ENCODE assay signal across 19 mouse cellular contexts in the genomic region with DNA sequence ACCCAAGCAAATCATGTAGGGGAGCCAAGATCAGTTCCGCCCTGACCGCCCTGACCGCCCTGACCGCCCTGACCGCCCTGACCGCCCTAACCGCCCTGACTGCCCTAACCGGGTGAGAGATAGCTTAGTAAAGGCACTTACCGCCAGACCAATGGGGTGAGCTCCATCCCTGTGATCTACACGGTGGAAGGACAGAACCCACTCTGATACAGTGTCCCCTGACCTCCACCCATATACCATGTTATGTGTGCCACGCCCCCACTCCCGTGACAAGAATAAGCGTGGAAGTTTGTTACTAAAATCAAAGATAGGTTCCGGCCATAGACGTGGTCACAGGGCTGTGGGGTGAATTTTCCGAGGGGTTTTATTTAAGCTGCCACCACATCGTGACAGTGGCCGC.
DNase-seq lines count a peak whose midpoint lies in the region; ATAC-seq lines count a peak whose summit lies in the region.
"Had no signal": no experiment of that assay in that cellular context is flagged by ENCODE, and none has a peak within 500 bp of the region (broad histone marks: within the 10 kb centered on the region; RNA-seq: fewer than 3 reads in every experiment).

No protein-coding gene starts in this region.

- peak; percentile 5 to 16 for DNase-seq in urinary bladder, adult 18-20 months (ENCODE audit: low spot score in 2 of 2)
- DNase-seq in urinary bladder, postnatal 4 days (ENCODE audit: low spot score in 2 of 2) = no peak
- DNase-seq in embryonic facial prominence, embryonic 10.5 days (ENCODE audit: low spot score) = peak; percentile 21
- DNase-seq in adrenal gland, postnatal 10 days = no peak
- DNase-seq in adrenal gland, postnatal 36 days = no peak
- DNase-seq: adrenal gland, postnatal 14 days; cerebellum, adult 18-20 months; cerebellum, adult 9-11 months; cerebellum, postnatal 36 days; forebrain, postnatal 0 days; gastrocnemius, postnatal 25 days had no signal

- 49% methylated on average over 18 of the region's 18 CpGs for WGBS in heart, embryonic 12.5 days
- WGBS in heart, embryonic 11.5 days (ENCODE audit: insufficient replicate concordance) = 43% methylated on average over 18 of the region's 18 CpGs
- 48% methylated on average over 18 of the region's 18 CpGs for WGBS in embryonic facial prominence, embryonic 10.5 days

- no peak overlapping the region for H3K9ac ChIP-seq in heart, embryonic 12.5 days
- no peak overlapping the region for H3K9ac ChIP-seq in heart, embryonic 11.5 days (ENCODE audit: low read depth, low read length)
- H3K9ac ChIP-seq: embryonic facial prominence, embryonic 12.5 days; forebrain, embryonic 12.5 days; forebrain, postnatal 0 days; heart, embryonic 15.5 days; hindbrain, embryonic 14.5 days; intestine, embryonic 15.5 days had no signal

- H3K4me1 ChIP-seq in heart, embryonic 12.5 days (replicated peaks) = no peaks in the 10 kb centered on the region
- H3K4me1 ChIP-seq in heart, embryonic 11.5 days (ENCODE audit: control insufficient read depth, insufficient read depth, low read length) = no peaks in the 10 kb centered on the region
- H3K4me1 ChIP-seq in embryonic facial prominence, embryonic 10.5 days = peaks cover 20% of the 10 kb centered on the region
- H3K4me1 ChIP-seq: embryonic facial prominence, embryonic 12.5 days; heart, embryonic 15.5 days; intestine, embryonic 15.5 days had no signal

- H3K27ac ChIP-seq in heart, embryonic 12.5 days (ENCODE audit: poor library complexity, severe bottlenecking) = no peak overlapping the region
- H3K27ac ChIP-seq in heart, embryonic 11.5 days (ENCODE audit: low read depth, low read length) = no peak overlapping the region
- H3K27ac ChIP-seq in embryonic facial prominence, embryonic 10.5 days (replicated peaks) = no peak overlapping the region; the same call in 1 of the 2 replicates
- H3K27ac ChIP-seq: embryonic facial prominence, embryonic 12.5 days; forebrain, embryonic 12.5 days; heart, embryonic 15.5 days; hindbrain, embryonic 10.5 days; hindbrain, embryonic 14.5 days; intestine, embryonic 15.5 days had no signal

- H3K4me3 ChIP-seq in heart, embryonic 12.5 days = no peak overlapping the region
- H3K4me3 ChIP-seq in heart, embryonic 11.5 days (ENCODE audit: low read depth, low read length) = no peak overlapping the region
- H3K4me3 ChIP-seq in embryonic facial prominence, embryonic 10.5 days = 0 out of 2 replicates have a peak overlapping the region, but pooled peaks have one; percentile 8
- H3K4me3 ChIP-seq: embryonic facial prominence, embryonic 12.5 days; forebrain, embryonic 12.5 days; heart, embryonic 15.5 days; hindbrain, embryonic 10.5 days; intestine, embryonic 15.5 days had no signal

- H3K9me3 ChIP-seq in heart, embryonic 12.5 days (replicated peaks) = peaks cover 11% of the 10 kb centered on the region
- no peaks in the 10 kb centered on the region for H3K9me3 ChIP-seq in heart, embryonic 11.5 days (replicated peaks; ENCODE audit: control insufficient read depth, low read length)
- H3K9me3 ChIP-seq in embryonic facial prominence, embryonic 10.5 days = no peaks in the 10 kb centered on the region
- H3K9me3 ChIP-seq: embryonic facial prominence, embryonic 12.5 days; forebrain, embryonic 12.5 days; heart, embryonic 15.5 days; intestine, embryonic 15.5 days had no signal

- H3K36me3 ChIP-seq in heart, embryonic 12.5 days = no peaks in the 10 kb centered on the region
- no peaks in the 10 kb centered on the region for H3K36me3 ChIP-seq in heart, embryonic 11.5 days (ENCODE audit: control insufficient read depth, insufficient read depth, low read length)
- no peaks in the 10 kb centered on the region for H3K36me3 ChIP-seq in embryonic facial prominence, embryonic 10.5 days (replicated peaks)
- H3K36me3 ChIP-seq: embryonic facial prominence, embryonic 12.5 days; forebrain, embryonic 12.5 days; heart, embryonic 15.5 days; hindbrain, embryonic 10.5 days; intestine, embryonic 15.5 days had no signal

- peaks cover 8% of the 10 kb centered on the region; the same call in 1 of the 2 replicates for H3K27me3 ChIP-seq in heart, embryonic 12.5 days (replicated peaks)
- H3K27me3 ChIP-seq in heart, embryonic 11.5 days (ENCODE audit: control insufficient read depth, insufficient read depth, low read length) = peaks cover 3% of the 10 kb centered on the region; the same call in 1 of the 2 replicates
- H3K27me3 ChIP-seq in embryonic facial prominence, embryonic 10.5 days (replicated peaks; ENCODE audit: low read depth, poor library complexity, severe bottlenecking) = no peaks in the 10 kb centered on the region
- H3K27me3 ChIP-seq: embryonic facial prominence, embryonic 12.5 days; forebrain, embryonic 12.5 days; heart, embryonic 15.5 days; intestine, embryonic 15.5 days had no signal

- peak overlapping the region; percentile 46 for H3K4me2 ChIP-seq in heart, embryonic 12.5 days
- H3K4me2 ChIP-seq in heart, embryonic 11.5 days = no peak overlapping the region
- H3K4me2 ChIP-seq: embryonic facial prominence, embryonic 12.5 days; forebrain, embryonic 12.5 days; heart, embryonic 15.5 days; hindbrain, embryonic 14.5 days; intestine, embryonic 15.5 days had no signal

- no peak for ATAC-seq in heart, embryonic 12.5 days (ENCODE audit: insufficient number of reproducible peaks, low FRiP score)
- no peak for ATAC-seq in heart, embryonic 11.5 days (replicated peaks; ENCODE audit: insufficient number of reproducible peaks, low FRiP score, low TSS enrichment)
- ATAC-seq: forebrain, postnatal 0 days; intestine, embryonic 15.5 days had no signal

Comparison
In these comparisons a context has a peak if more than half of its experiments do, and no peak if none do; other contexts are left out.
1. DNase-seq: peak in urinary bladder, adult 18-20 months (2 of 2) and embryonic facial prominence, embryonic 10.5 days (single experiment); none in urinary bladder, postnatal 4 days (0 of 2), adrenal gland, postnatal 10 days (single experiment) and adrenal gland, postnatal 36 days (0 of 2).